Mouse (Mus musculus): ENCODE results near the gene Proca1. TPM values are rescaled to one million over a fixed set of nuclear protein-coding genes. Genes with fewer than 3 reads are reported as not detected.
"Not testable (repeated sequence)": the region's sequence is repeated elsewhere in the genome, so short reads cannot be mapped to it uniquely, and the experiment has no call there.

Proca1 gene
- polyA plus RNA-seq, 1 experiment from 2014 or later: 0.18 TPM

DNA sequence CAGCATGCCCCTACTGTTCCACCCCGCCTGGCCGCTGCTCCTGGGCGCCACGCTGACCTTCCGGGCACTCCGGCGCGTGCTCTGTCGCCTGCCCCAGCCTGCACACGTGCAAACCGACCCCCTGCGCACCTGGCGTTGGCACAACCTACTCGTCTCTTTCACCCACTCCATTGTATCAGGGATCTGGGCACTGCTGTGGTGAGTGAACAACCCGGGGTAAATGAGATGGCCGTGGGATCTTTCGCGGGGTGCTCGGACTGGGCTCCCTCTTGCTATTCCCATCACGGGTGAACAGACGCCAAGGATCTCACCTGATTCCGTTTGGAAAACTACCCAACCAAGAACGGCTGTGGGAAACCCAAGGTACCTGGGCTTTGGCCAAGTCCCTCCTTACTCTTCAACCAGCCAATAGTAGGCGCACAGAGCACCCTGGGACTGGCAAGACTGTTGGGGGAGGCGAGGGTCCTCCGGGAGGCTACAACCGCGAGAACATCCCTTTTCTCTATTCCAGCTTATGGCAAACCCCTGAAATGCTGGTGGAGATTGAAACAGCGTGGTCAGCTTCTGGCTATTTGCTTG, 14.2 kb upstream of the Proca1 start:
- ChIA-PET CTCF (interaction anchor here (1.5 to 2.0 kb wide), 2 partner anchors 17 to 21 kb away, joined by 3 to 8 read pairs; no protein-coding TSS in a partner anchor), POLR2A (interaction anchor here (6.3 kb wide), 1 partner anchor 15 kb away, joined by 50 read pairs; the partner anchor contains the start of gene Traf4)
- H3K27me3 ChIP-seq: no peaks in the 10 kb centered on the region
- ATAC-seq (no peak), DNase-seq (ENCODE audit: low read depth, low spot score) (no peak)
- in situ Hi-C loops (cut with MboI; ENCODE audit: low pct_unique_long_range_greater_than_20kb): loop anchor here (10.0 kb wide), 1 partner anchor 354 kb away; no protein-coding TSS in a partner anchor
- TF ChIP-seq CTCF (IDR thresholded peaks at IDR 0.05): no peak

GRCm38 (mm10) chr11:78179438-78179999, 13.7 kb upstream of the Proca1 start:
- CTCF ChIA-PET: no interaction called here
- DNase-seq (ENCODE audit: low read depth, low spot score): no peak
- in situ Hi-C loops (cut with MboI; ENCODE audit: low pct_unique_long_range_greater_than_20kb): loop anchor here (10.0 kb wide), 1 partner anchor 355 kb away; no protein-coding TSS in a partner anchor
- no peaks in the 10 kb centered on the region for H3K27me3 ChIP-seq
- POLR2A ChIA-PET: interaction anchor here (0.5 to 0.9 kb wide), 2 partner anchors 8 to 23 kb away, joined by 3 to 4 read pairs; no protein-coding TSS in a partner anchor
- TF ChIP-seq CTCF (IDR thresholded peaks at IDR 0.05): no peak
- no peak for ATAC-seq

DNA sequence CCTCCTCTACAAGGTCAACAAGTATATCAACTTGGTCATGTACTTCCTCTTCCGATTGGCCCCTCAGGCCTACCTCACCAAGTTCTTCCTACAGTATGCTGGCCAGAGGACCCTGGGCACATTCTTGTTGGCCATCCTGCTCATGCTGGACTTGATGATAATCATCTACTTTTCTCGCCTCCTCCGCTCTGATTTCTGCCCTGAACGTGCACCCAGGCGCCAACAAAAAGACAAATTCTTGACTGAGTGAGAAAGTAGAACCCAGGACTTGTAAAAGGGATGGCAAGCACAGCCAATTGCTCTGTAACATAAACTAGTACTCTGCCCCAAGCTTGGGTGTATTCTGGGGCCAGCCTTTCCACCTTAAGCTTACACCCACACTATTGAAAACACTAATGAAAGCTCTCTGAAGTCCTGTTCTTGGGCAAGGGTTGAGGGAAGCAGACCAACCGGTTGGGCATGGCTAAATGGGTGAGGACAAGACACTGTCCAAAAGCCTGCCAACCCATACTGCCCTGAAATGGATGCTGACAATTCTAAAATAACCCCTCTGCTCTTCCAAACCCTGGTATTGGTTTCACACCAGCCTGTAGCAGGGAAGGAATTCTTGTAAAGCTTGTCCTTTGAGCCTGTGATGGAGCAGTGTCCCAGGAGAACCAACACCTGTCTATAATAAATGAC, 13.0 kb upstream of the Proca1 start:
- ChIA-PET POLR2A (interaction anchor here (0.5 to 0.9 kb wide), 2 partner anchors 8 to 24 kb away, joined by 3 to 4 read pairs; no protein-coding TSS in a partner anchor), CTCF (no interaction called here)
- H3K27me3 ChIP-seq: no peaks in the 10 kb centered on the region
- in situ Hi-C loops (cut with MboI; ENCODE audit: low pct_unique_long_range_greater_than_20kb): no loop called here
- no peak for TF ChIP-seq CTCF (IDR thresholded peaks at IDR 0.05)
- no peak for ATAC-seq
- DNase-seq (ENCODE audit: low read depth, low spot score): no peak

GRCm38 (mm10) chr11:78181830-78182357, 11.3 kb upstream of the Proca1 start:
- ATAC-seq (no peak), DNase-seq (ENCODE audit: low read depth, low spot score) (no peak)
- ChIA-PET POLR2A (interaction anchor here (1.4 kb wide), 1 partner anchor 10 kb away, joined by 4 read pairs; no protein-coding TSS in a partner anchor), CTCF (no interaction called here)
- H3K27me3 ChIP-seq: no peaks in the 10 kb centered on the region
- in situ Hi-C loops (cut with MboI; ENCODE audit: low pct_unique_long_range_greater_than_20kb): no loop called here
- no peak for TF ChIP-seq CTCF (IDR thresholded peaks at IDR 0.05)

DNA sequence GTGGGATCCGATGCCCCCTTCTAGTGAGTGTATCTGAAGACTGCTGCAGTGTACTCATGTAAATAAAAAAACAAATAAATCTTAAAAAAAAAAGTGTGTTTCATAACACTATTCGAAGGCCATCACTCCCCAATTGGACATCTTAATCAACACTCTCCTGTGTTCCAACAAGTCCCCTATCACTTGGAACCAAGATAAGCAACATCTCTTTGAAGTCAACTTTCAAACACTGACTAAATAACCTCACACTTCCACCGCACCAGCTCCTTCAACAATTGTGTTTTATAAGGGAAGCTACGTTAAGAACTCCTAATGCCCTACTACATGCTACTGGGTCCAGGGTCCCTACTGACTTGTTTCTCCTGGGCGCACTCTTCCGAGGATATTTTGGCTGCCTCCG, 10.7 kb upstream of the Proca1 start:
- ATAC-seq: no peak
- ChIA-PET POLR2A (interaction anchor here (1.4 kb wide), 1 partner anchor 10 kb away, joined by 4 read pairs; no protein-coding TSS in a partner anchor), CTCF (no interaction called here)
- H3K27me3 ChIP-seq: no peaks in the 10 kb centered on the region
- TF ChIP-seq CTCF (IDR thresholded peaks at IDR 0.05): no peak
- no peak for DNase-seq (ENCODE audit: low read depth, low spot score)
- in situ Hi-C loops (cut with MboI; ENCODE audit: low pct_unique_long_range_greater_than_20kb): no loop called here

DNA sequence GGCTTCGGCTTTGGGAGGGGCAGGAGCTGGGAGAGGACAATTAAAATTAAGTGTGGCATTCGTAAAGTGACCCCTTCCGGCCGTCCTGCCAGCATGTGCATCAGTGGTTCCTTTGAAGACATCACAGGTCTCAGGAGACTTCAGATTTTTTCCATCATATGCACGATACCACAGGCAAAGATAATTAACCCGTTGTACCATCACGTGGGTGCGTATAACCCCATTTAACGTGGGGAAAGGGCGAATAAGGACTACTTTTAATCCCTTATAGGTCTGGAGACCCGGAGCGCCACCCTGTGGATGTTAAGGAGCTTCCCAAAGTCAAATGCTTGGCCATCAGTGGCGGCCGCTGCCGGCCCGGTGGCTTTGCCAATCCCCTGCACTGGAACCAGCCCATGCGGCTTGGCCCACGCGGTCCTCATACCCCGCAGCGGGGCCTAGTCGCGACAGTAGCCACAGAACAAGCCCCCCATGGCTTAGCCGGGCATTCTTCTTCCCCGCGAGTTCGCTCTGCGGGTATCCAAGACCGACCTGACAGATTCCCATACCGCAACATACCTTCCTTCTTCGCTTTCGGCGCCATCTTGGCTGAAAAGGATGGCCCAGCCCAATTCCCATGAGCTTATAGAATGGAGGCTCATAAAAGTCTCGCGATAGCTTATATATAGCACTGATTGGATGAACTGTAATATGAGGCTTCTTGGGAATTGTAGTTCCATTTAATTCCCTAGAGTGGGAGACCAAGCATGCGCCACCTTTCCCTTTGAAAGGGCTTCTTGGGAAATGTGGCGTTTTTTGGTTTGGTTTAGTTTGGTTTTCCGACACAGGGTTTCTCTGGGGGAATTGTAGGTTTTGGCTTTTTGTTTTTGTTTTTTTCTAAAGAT, 10.0 kb upstream of the Proca1 start, which contains the start of gene Rpl23a:
Gene Rpl23a (minus strand): TSS at position 624 of the 884 bp plus-strand sequence.
- ATAC-seq (peak; percentile 76), DNase-seq (ENCODE audit: low read depth, low spot score) (no peak)
- POLR2A ChIA-PET: interaction anchor here (0.5 to 1.4 kb wide), 2 partner anchors 11 to 194 kb away, joined by 4 to 5 read pairs; no protein-coding TSS in a partner anchor
- CTCF ChIA-PET: no interaction called here
- TF ChIP-seq CTCF (IDR thresholded peaks at IDR 0.05): no peak
- in situ Hi-C loops (cut with MboI; ENCODE audit: low pct_unique_long_range_greater_than_20kb): no loop called here
- H3K27me3 ChIP-seq: no peaks in the 10 kb centered on the region

- in situ Hi-C loops (cut with MboI; ENCODE audit: low pct_unique_long_range_greater_than_20kb): no loop called here
- no peak for TF ChIP-seq CTCF (IDR thresholded peaks at IDR 0.05)
- H3K27me3 ChIP-seq: no peaks in the 10 kb centered on the region
- ChIA-PET CTCF (no interaction called here), POLR2A (interaction anchor here (0.7 kb wide), 1 partner anchor 25 kb away, joined by 3 read pairs; no protein-coding TSS in a partner anchor)
- DNase-seq (ENCODE audit: low read depth, low spot score) (no peak), ATAC-seq (no peak)
These were observed 9.2 kb upstream of the Proca1 start for GRCm38 (mm10) chr11:78183884-78184514.

GRCm38 (mm10) chr11:78184702-78185101, 8.5 kb upstream of the Proca1 start:
- POLR2A ChIA-PET: interaction anchor here (0.7 kb wide), 1 partner anchor 25 kb away, joined by 3 read pairs; no protein-coding TSS in a partner anchor
- DNase-seq (ENCODE audit: low read depth, low spot score); H3K27me3 ChIP-seq; ATAC-seq; in situ Hi-C loops (cut with MboI; ENCODE audit: low pct_unique_long_range_greater_than_20kb); CTCF ChIA-PET: not testable (repeated sequence)
